Mouse (Mus musculus): ENCODE results near the gene Anapc16. TPM values are rescaled to one million over a fixed set of nuclear protein-coding genes. Genes with fewer than 3 reads are reported as not detected.
A peak's percentile ranks its signal among the peaks of the same experiment; 100 is the strongest.

Gene Anapc16
- polyA plus RNA-seq, 1 experiment from 2014 or later, result 55.3 TPM

- H3K36me3 ChIP-seq, result no peaks in the 10 kb centered on the region
- H3K4me2 ChIP-seq, result no peak overlapping the region
- WGBS (ENCODE audit: insufficient replicate concordance), result 63% methylated on average over 11 of the region's 11 CpGs
- peaks cover 46% of the 10 kb centered on the region for H3K4me1 ChIP-seq
- H3K9me3 ChIP-seq (replicated peaks), result no peaks in the 10 kb centered on the region
- no peak overlapping the region for H3K9ac ChIP-seq
- H3K27me3 ChIP-seq (replicated peaks), result no peaks in the 10 kb centered on the region
- ATAC-seq, result no peak
- H3K27ac ChIP-seq, result 0 out of 2 replicates have a peak overlapping the region, but pooled peaks have one; percentile 42
- H3K4me3 ChIP-seq, result no peak overlapping the region
Measured at GRCm38 (mm10) chr10:59978873-59979743, 23.8 kb downstream of the Anapc16 start.

- WGBS (ENCODE audit: insufficient replicate concordance), result 63% methylated on average over 2 of the region's 2 CpGs
- H3K4me3 ChIP-seq, result no peak overlapping the region
- peaks cover 53% of the 10 kb centered on the region for H3K4me1 ChIP-seq
- H3K9me3 ChIP-seq (replicated peaks), result no peaks in the 10 kb centered on the region
- ATAC-seq, result no peak
- no peaks in the 10 kb centered on the region for H3K36me3 ChIP-seq
- H3K9ac ChIP-seq, result no peak overlapping the region
- H3K4me2 ChIP-seq, result no peak overlapping the region
- H3K27ac ChIP-seq, result 0 out of 2 replicates have a peak overlapping the region, but pooled peaks have one; percentile 42
- no peaks in the 10 kb centered on the region for H3K27me3 ChIP-seq (replicated peaks)
Measured at GRCm38 (mm10) chr10:59978401-59978800, 24.5 kb downstream of the Anapc16 start.

GRCm38 (mm10) chr10:59977715-59978343, 25.1 kb downstream of the Anapc16 start:
- H3K9ac ChIP-seq, result no peak overlapping the region
- H3K36me3 ChIP-seq, result no peaks in the 10 kb centered on the region
- H3K9me3 ChIP-seq (replicated peaks), result no peaks in the 10 kb centered on the region
- H3K4me2 ChIP-seq, result no peak overlapping the region
- ATAC-seq, result no peak
- peaks cover 58% of the 10 kb centered on the region for H3K4me1 ChIP-seq
- no peak overlapping the region for H3K4me3 ChIP-seq
- no peaks in the 10 kb centered on the region for H3K27me3 ChIP-seq (replicated peaks)
- peak overlapping the region; percentile 42; the same call in 1 of the 2 replicates for H3K27ac ChIP-seq
- 61% methylated on average over 5 of the region's 5 CpGs for WGBS (ENCODE audit: insufficient replicate concordance)

- Histone ChIP-seq H3K9ac (no peak overlapping the region), H3K27ac (no peak overlapping the region), H3K36me3 (no peaks in the 10 kb centered on the region), H3K4me2 (no peak overlapping the region), H3K27me3 (replicated peaks) (no peaks in the 10 kb centered on the region), H3K9me3 (replicated peaks) (no peaks in the 10 kb centered on the region), H3K4me1 (peaks cover 51% of the 10 kb centered on the region), H3K4me3 (no peak overlapping the region)
- ATAC-seq, result no peak
- 62% methylated on average over 2 of the region's 4 CpGs for WGBS (ENCODE audit: insufficient replicate concordance)
Measured at GRCm38 (mm10) chr10:59977141-59977540, 25.8 kb downstream of the Anapc16 start.

DNA sequence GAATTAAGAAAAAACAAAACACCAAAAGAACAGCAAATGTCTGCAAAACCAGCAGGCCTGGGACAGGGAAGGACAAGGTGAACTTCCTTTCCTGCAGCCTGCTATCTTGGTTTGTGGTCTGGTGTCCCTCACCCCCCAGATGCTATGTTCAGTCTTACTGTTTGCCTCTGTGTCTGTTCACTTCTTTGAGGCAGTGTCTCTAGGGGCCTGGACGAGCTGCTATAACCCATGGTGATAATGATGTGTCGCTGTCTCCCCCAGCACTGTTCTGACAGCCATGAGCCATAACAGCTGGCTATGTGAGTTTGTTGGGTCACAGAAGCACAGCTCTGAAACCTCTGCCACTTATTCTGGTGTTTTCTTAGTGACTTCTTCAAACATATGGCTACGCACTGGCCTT, 28.1 kb downstream of the Anapc16 start:
- Histone ChIP-seq H3K9ac (no peak overlapping the region), H3K27me3 (replicated peaks) (peaks cover 15% of the 10 kb centered on the region), H3K27ac (peak overlapping the region; percentile 57), H3K36me3 (no peaks in the 10 kb centered on the region), H3K4me2 (no peak overlapping the region), H3K9me3 (replicated peaks) (no peaks in the 10 kb centered on the region), H3K4me3 (no peak overlapping the region), H3K4me1 (peaks cover 47% of the 10 kb centered on the region)
- 42% methylated on average over 3 of the region's 3 CpGs for WGBS (ENCODE audit: insufficient replicate concordance)
- no peak for ATAC-seq

- WGBS (ENCODE audit: insufficient replicate concordance), result 18% methylated on average over 6 of the region's 6 CpGs
- no peaks in the 10 kb centered on the region for H3K36me3 ChIP-seq
- H3K4me2 ChIP-seq, result no peak overlapping the region
- H3K27ac ChIP-seq, result peak overlapping the region; percentile 57
- no peak for ATAC-seq
- no peak overlapping the region for H3K4me3 ChIP-seq
- peaks cover 52% of the 10 kb centered on the region for H3K4me1 ChIP-seq
- no peaks in the 10 kb centered on the region for H3K9me3 ChIP-seq (replicated peaks)
- H3K9ac ChIP-seq, result no peak overlapping the region
- H3K27me3 ChIP-seq (replicated peaks), result peaks cover 19% of the 10 kb centered on the region
Measured at GRCm38 (mm10) chr10:59974191-59974664, 28.7 kb downstream of the Anapc16 start.

GRCm38 (mm10) chr10:59973400-59973799, 29.5 kb downstream of the Anapc16 start:
- Histone ChIP-seq H3K9me3 (replicated peaks) (no peaks in the 10 kb centered on the region), H3K27me3 (replicated peaks) (peaks cover 19% of the 10 kb centered on the region), H3K4me2 (no peak overlapping the region), H3K27ac (no peak overlapping the region), H3K9ac (no peak overlapping the region), H3K36me3 (no peaks in the 10 kb centered on the region), H3K4me3 (no peak overlapping the region), H3K4me1 (peaks cover 46% of the 10 kb centered on the region)
- no peak for ATAC-seq
- WGBS (ENCODE audit: insufficient replicate concordance), result 73% methylated on average over 4 of the region's 4 CpGs

GRCm38 (mm10) chr10:59972999-59973398, 29.9 kb downstream of the Anapc16 start:
- H3K4me1 ChIP-seq, result peaks cover 44% of the 10 kb centered on the region

GRCm38 (mm10) chr10:59972534-59972933, 30.4 kb downstream of the Anapc16 start:
- Histone ChIP-seq H3K9ac (no peak overlapping the region), H3K4me2 (no peak overlapping the region), H3K4me3 (no peak overlapping the region), H3K36me3 (no peaks in the 10 kb centered on the region), H3K27ac (no peak overlapping the region), H3K27me3 (replicated peaks) (peaks cover 27% of the 10 kb centered on the region), H3K9me3 (replicated peaks) (no peaks in the 10 kb centered on the region), H3K4me1 (peaks cover 44% of the 10 kb centered on the region)
- no peak for ATAC-seq
- WGBS (ENCODE audit: insufficient replicate concordance), result 87% methylated on average over 2 of the region's 2 CpGs

More at GRCm38 (mm10) chr10:59972999-59973398, 29.9 kb downstream of the Anapc16 start:
- Histone ChIP-seq H3K4me2 (no peak overlapping the region), H3K9me3 (replicated peaks) (no peaks in the 10 kb centered on the region), H3K27ac (no peak overlapping the region), H3K4me3 (no peak overlapping the region), H3K27me3 (replicated peaks) (peaks cover 22% of the 10 kb centered on the region), H3K9ac (no peak overlapping the region), H3K36me3 (no peaks in the 10 kb centered on the region)
- no peak for ATAC-seq
- 71% methylated on average over 6 of the region's 6 CpGs for WGBS (ENCODE audit: insufficient replicate concordance)

DNA sequence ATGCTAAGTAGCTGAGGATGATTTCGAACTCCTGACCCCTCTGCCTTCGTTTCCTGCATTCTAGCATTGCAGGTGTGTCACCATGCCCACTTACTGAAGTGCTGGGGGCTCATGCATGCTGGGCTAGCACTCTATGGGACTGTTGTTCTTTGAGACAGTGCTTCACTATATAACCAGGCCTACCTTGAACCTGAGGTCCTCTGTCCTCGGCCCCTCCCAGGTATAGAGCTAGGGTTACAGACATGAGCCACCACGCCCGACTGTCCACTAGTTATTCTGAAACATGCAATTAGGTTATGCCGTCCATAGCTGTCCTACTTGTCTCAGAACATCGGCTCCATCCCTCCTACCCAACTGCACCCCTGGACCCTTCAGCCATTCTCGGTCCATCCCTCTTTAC, 31.1 kb downstream of the Anapc16 start:
- H3K4me2 ChIP-seq, result no peak overlapping the region
- 82% methylated on average over 8 of the region's 8 CpGs for WGBS (ENCODE audit: insufficient replicate concordance)
- H3K9me3 ChIP-seq (replicated peaks), result 0 out of 2 replicates have a peak, but pooled peaks cover 4% of the 10 kb centered on the region
- peaks cover 44% of the 10 kb centered on the region for H3K4me1 ChIP-seq
- H3K27me3 ChIP-seq (replicated peaks), result peaks cover 32% of the 10 kb centered on the region
- H3K27ac ChIP-seq, result no peak overlapping the region
- no peaks in the 10 kb centered on the region for H3K36me3 ChIP-seq
- no peak for ATAC-seq
- H3K4me3 ChIP-seq, result no peak overlapping the region
- H3K9ac ChIP-seq, result no peak overlapping the region

DNA sequence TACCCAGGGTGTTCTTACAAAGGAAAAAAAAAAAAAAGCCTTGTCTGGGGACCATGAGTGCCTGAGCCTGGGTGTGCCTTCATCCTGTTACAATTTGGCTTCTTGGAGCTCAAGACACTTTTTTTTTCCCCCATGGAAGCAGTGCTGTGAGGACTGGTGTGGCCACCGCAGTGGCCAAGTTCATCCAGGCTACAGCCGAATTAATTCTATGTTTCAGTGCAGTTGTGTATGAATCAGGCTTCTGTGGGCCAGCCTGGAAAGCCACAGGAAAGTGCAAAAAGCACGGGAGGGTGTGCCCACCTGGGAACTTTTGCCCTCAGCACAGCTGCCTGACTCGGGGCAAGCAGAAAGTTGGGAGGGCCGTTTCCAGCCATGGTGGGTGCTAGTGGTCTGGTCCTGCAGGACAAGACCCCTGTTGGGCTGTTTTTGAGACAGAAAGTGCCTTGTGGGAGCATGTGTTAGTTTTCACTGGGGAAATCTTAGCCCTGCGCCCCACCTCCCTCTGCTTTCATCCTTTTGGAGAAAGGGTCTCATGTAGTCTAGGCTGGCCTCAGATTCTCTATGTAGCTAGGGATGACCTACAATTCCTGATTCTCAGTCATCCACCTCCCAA, 32.4 kb downstream of the Anapc16 start:
- WGBS (ENCODE audit: insufficient replicate concordance), result 22% methylated on average over 6 of the region's 6 CpGs

More for the DNA sequence above, 32.4 kb downstream of the Anapc16 start:
- H3K4me3 ChIP-seq, result peak overlapping the region; percentile 41
- peaks cover 44% of the 10 kb centered on the region for H3K4me1 ChIP-seq
- H3K4me2 ChIP-seq, result peak overlapping the region; percentile 62
- ATAC-seq, result no peak
- H3K9ac ChIP-seq, result peak overlapping the region; percentile 40; the same call in 1 of the 2 replicates
- no peak overlapping the region for H3K27ac ChIP-seq
- peaks cover 36% of the 10 kb centered on the region for H3K27me3 ChIP-seq (replicated peaks)
- H3K9me3 ChIP-seq (replicated peaks), result 0 out of 2 replicates have a peak, but pooled peaks cover 5% of the 10 kb centered on the region
- no peaks in the 10 kb centered on the region for H3K36me3 ChIP-seq
